Mouse (Mus musculus): ENCODE results near the gene Barhl1. TPM values are rescaled to one million over a fixed set of nuclear protein-coding genes. Genes with fewer than 3 reads are reported as not detected.

Gene Barhl1
- total RNA-seq (2021) = not detected
- long read RNA-seq, experiment 1 = 0 reads
- long read RNA-seq, experiment 2 = 0 reads

DNA sequence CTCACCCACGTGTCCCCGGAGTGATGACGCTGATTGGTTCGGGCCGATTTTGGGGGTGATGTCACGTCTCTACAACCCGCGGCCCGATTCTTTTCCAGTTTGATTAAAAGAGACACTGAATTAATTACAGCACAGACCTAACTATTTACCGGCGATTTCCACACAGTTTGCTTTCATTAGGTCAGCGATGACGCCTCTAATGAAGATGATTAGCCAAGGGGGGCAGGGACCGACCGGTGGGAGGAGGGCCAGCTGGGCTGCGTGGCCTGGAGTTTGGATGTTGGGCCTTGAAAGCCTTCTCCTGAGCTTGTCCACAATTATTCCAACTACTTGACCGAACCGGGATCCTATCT, at the start of gene Barhl1:
TSS of gene Barhl1 (minus strand) at position 156 of the 353 bp plus-strand sequence.
- DNase-seq = no peak

DNA sequence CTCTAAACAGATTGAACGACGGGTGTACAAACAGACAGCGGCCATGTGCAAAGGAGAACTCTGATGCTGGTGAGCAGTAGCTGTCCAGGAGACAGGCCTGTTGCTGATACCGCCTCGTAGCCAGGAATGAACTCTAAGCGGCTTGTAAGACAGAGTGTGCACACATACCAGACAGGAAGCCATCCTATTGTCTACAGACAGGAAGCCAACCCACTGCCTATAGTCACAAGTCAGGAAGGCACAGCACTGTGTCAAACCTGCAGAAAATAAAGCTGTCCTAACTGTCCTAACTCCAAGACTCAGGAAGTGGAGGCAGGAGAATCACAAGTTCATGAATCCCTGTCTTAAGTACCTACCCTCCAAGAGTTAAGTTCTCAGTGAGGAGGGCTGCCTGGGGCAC, 47.1 kb upstream of the Barhl1 start:
- DNase-seq = no peak

DNA sequence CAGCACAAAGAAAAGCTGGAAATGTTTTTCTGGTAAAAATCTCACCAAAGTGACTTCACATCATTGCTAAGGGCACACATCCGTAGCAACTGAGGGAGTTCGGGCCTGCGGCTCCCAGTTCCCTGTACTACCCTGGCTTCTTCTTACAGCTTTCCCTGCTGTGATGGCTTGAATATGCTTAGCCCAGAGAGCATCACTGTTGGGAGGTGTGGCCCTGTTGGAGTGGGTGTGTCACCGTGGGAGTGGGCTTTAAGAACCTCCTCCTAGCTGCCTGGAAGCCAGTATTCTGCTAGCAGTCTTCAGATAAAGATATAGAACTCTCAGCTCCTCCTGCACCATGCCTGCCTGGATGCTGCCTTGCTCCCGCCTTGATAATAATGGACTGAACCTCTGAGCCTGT, 45.2 kb upstream of the Barhl1 start:
- DNase-seq = no peak

DNA sequence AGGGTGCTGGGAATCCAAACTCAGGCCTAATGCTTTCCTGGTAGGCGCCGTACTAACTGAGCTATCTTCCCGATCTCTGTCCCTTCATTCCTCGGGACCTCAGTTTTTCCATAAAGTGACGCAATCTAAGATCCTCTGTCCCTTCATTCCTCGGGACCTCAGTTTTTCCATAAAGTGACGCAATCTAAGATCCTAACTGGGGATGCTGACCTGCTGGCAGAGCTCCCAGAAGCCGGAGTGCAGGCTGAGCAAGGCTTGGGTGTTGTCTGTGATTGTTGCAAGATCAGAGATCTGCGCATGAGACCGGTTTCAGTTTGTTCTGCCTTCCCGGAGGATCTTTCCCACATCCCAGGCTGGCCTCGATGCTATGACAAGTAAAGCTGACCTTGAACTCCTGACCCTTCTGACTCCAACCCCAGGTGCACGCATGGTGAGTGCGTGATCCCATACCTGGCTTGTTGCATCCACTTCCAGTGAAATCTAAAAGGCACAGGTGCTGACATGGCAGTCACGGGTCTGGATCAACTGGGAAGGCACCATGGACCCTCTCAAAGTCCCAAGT, 44.6 kb upstream of the Barhl1 start:
- no peak for DNase-seq

DNA sequence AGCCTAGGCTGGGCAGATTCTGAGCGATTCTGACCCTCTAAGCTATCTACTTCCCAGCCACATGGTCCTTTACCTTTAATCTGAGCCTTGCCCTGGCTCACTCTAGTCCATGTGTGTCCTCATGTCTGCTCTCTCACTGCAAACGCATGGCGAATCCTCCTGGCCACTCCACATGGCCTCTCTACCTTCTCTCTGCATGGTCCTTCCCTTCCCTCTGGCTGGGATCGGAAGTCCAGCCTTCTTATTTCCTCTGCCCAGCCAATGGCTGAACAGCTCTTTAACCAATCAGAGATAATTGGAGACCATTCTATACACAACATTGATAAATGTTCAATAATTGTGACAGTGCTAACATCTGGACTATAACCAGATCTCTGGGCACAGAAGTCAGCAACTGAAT, 40.4 kb upstream of the Barhl1 start:
- DNase-seq = no peak

DNA sequence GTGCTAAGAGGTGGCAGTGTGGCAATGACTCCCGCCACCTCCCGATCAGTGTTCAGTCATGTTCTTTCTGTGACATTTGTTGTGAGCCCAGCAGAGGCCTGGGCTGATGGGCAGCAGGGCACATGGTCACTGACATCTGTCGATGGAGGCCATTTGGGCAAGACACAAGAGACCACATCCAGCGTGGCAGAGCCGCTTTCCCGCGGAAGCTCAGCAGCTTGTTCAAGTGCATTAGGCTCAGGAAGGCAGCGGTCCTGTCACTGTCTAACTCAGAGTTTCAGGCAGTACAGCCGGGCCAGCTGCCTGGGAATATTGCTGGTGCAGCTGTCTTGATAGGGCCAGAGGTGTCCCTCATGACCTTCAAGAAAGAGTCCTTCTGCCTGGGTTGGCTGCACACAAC, 38.1 kb upstream of the Barhl1 start:
- DNase-seq = no peak

DNA sequence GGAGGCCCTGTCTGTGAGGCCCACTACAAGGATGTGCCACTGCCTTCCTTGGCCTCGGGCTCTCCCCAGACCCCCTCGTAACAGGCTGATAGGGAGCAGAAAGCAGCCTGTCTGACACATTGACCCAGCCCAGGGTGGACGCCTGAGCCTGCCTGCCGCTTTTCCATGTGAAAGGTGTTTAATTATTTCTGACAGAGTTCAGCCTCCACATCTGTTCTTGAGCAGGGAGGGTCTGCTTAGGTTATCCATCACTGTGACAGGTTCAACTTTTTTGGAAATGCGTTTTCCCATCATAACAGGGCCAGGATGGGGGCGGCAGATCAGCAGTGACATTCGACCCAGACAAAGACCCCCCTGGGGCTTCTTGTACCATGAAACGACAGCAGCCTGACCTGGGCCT, 36.5 kb upstream of the Barhl1 start:
- DNase-seq = no peak

DNA sequence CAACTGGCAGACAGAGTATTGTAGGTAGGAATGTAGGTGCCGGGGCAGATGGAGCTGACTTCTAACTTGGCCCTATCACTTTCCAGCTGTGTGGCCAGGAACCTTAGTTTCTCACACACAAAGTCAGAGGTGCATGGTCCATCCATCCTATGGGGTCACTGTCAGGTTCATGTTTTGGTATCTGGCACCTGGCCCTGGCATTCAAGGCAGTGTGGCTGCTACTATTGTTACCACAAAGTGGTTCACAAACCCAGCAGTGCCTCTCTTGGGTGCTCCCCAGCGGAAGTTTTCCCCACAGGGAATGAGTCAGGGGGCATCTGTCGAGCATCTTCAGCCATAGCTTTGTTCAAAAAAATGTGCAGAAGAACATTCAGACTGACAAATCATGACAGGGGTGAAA, 29.8 kb upstream of the Barhl1 start:
- no peak for DNase-seq

DNA sequence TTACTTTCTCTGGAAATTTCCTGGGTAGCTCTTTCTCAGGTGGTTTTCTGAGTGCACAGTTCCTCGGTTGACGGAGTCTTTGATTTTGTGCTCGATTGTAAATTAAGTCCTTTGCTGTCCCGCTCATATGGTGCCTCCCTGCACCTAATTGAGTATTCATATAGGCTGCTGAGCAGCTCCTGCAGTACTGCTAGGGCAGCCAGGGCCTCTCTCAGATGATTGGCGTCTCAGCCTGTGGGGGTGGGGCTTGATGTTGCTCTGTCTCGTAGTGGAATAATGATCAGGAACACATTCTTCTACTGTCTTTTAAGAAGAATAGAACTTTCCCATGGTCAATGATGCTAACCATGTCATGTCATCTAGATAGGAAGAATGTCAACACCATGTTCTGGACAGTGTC, 28.9 kb upstream of the Barhl1 start:
- DNase-seq = no peak

DNA sequence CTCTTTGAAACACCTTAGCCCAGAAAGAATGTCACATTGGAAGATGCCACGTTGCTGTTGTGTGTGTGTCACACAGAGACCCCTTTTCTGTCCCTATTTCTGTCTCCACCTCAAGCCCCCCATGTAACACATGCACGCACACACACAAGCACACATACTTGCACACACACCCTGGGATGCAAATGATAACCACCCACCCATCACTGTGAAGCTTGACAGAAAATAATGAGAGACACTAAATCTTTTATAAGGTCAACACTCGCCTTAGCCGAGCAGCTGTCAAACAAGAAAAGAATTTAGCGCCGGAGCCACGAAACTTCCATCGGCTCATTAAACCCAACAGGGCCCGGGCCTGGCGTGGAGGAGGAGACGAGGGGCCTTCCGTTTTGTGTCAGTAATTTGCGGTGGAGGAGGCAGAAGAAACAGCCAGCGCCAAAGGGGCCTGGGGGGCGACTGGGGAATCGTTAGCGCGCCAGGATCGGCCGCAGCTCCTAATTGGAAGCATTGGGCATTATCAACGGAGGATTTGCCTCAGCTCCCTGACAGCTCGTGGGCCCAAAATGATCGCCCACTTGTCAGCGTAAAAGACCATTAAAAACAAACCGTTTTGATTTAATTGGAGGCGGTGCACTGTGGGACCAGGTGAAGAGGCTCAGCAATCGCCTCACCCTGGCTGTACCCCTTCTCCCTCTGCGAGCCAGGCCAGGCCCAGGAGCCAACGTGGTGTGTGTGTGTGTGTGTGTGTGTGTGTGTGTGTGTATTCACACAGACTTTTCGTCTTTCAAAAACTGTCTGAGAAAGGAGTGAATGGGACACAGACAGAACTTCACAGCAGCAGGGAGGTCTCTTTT, 27.4 kb upstream of the Barhl1 start:
- no peak for DNase-seq

DNA sequence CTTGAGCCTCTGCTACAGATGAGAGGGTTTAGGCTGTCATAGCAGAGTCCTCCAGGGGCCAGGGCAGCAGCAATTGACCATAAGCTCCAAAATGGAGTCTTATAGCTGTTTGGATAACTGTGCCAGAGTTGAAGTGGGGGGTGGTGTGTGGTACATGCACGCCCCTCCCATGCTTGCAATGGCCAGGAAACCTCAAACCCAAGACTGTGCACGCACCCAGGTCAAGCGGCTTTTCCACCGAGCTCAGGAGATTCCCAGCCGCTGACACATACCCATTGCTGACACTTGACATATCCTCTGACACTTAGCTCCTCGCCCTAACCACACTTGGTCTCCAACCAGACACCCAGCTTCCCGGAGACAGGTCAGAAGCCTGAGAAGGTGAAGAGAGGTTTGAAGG, 22.5 kb upstream of the Barhl1 start:
- DNase-seq = no peak

DNA sequence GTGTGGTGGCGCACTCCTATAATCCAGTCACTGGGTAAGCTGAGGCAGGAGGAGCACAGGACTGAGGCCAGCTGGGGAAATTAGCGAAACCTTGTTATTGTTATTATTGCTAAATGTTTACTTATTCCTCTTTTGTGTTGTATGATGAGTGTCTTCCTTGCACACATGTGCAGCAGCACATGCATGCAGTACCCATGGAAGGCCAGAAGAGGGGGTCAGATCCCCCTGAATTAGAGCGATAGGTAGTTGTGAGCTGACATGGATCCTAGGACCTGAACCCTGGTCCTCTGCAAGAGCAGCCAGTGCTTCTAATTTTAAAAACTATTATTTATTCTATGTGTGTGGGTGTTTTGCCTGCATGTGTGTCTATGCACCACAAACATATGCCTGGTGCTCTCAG, 14.1 kb upstream of the Barhl1 start:
- no peak for DNase-seq

DNA sequence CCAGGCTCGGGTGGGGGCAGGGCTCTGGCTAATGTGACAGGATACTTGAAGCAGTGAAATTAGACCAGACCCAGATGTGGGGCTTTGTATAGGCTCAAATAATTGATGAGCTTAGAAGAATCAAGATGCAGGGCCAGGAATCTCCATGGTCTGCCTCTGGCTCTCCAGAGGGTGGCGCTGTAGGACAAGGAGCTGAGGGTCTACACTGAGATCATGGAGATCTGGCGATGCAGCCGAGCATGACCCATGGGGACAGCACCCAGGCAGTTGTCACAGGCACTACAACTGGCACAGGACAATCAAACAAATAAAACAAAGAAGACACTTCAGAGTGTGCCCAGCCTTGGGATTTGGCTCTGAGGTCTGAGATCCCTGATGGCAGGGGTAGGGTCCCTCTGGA, 7.4 kb upstream of the Barhl1 start:
- DNase-seq = peak; percentile 87

DNA sequence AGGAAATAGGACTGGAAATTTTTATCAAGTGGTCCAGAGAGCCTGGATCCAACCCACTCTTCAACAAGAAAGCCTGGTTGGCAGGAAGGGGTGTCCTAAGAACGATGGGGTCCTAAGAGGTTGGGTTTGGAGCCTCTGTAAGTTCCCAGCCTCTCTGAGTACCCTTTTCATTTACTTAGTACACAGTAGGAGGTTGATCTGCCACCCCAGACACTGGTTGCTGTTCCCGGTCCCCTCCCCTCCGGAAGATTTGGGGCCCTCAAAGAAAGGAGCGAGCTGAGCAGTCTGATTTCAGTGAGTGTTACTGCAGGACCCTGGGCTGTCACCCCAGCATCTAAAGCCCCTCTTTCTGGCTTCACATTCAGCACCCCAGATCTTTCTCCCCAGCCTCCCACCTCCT, 2.5 kb upstream of the Barhl1 start:
- no peak for DNase-seq

DNA sequence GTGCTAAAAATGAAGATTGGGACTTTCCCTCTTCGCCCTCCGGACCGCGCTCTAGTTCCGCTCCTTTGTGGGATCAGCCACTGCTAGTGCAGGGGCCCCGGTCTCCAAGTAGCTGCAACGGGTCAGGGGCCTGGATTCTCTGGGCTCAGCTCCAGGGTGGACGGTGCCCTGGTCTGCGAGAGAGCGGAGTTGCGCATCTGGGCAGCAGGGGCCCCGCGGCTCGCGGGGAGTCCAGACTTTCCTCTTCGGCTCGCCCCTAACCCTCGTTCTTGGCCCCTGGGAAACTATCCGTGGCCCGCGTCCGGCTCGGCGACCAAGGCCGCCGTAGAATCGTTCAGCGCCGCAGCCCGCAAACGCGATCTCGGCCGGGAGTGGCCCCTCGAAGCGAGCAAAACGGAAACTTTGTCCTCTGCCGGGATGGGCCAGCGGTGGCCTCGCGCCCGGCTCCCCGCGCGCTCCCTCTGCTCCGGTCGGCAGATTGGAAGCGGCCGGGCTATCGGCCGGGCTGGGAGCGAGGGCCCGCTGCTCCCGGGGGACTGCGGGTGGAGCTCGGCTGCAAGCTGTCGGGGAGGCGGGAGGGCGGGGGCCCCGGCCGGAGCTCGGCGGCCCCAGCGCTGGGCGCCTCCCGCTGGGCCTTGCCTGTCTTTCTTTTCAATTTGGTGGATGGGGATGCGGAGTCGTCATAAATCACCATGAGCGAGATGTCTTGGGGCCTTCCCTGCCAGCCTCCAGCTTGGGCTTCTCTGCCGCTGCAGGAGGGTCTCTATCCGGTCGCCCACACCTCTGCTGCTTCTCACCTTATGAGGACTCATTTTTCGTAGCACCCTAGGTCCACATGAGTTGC, 1.3 kb upstream of the Barhl1 start:
- peak; percentile 23 for DNase-seq

DNA sequence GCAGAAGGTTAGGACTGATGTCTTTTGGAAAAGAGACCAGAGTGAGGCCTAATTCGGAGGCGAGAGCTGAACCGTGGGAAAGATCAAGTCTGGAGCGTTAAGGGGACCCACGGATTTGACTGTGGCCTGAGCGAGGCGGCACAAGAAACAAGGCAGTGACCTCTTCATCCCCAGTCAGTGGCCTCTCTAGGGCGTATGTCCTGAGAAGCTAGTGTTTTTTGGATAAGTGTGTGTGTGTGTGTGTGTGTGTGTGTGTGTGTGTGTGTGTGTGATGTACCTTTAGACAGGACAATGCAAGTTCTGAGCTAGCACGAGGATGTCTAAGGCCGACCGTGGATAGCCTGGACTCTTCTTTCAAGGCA, 669 bp upstream of the Barhl1 start:
- DNase-seq = no peak

DNA sequence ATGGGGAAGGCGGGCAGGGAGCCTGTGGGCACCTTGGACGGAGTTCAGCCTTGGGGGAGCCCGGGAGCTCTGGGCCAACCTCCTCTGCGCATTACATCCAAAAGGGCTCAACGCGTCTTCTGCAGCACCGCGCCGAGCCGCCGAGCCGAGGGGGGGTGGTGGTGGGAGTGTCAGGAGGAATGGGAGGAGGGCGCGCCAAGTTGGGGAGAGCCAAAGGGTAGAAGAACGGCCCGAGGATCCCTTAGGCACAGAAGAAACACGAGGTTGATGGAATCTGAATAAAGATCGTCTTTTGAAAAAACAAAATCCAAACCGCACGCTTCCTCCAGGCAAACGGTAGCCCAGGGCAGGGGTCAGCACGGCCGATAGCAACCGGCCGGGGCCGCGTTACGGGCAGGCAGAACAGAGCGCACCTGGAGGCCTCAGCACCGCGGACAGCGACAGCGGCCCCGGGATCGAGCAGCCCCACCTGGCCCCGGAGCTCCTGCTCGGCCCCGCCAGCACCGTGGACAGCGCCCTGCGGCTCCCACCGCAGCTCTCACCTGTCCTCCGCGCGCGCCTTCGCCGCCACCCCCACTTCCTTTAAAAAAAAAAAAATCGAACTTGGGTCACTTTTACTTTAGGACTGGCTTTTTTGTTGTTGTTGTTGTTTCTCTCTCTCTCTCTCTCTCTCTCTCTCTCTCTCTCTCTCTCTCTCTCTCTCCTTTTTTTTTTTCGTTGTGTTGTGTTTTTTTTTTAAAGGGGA, 528 bp downstream of the Barhl1 start:
- peak; percentile 40 for DNase-seq

DNA sequence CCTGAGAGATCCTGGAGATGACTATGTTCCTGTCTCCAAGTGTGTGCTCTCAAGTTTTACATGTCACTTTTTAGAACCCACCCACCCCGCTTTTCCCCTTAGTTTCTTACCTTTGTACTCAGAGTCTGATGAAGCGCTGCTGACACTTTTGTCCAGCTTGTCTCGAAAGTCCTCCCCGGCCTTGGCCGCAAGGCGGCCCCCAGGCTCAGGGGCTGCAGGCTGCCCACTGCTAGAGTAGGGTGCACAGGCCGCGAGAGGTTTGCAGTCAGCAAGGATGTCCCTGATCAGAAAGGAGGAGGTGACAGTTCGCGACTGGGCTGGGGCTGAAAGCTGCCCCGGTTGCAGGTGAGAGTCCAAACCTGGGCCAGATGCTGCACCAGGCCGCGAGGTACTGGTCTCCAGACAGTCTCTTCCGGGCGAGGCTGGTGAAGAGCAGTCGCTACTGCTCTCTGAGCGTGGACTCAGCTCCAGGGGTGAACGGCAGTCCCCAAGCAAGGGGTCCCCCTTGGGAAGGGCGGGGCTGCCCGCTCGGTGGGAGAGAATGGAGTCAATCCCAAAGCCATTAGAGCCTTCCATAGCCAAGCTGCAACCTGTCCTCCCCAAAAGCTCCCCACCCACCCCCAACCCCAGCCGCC, 1.2 kb downstream of the Barhl1 start:
- peak; percentile 12 for DNase-seq

DNA sequence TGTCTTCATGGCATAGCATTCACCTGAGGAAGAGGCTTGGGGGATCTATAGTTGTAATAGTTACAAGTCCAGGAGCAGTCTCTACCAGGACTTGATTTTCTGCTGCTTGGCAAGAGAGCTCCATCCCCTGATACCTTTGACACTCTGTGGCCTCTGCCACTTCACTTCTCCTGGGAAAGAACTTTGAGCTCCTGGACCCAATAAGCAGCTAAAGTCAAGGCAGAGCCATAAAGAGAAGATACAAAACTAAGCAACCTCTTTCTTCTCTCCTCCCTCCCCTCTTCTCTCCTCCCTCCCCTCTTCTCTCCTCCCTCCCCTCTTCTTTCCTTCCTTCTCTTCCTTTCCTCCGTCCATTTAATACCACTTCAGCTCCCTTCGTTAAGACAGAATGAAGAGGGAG, 2.3 kb downstream of the Barhl1 start:
- no peak for DNase-seq

DNA sequence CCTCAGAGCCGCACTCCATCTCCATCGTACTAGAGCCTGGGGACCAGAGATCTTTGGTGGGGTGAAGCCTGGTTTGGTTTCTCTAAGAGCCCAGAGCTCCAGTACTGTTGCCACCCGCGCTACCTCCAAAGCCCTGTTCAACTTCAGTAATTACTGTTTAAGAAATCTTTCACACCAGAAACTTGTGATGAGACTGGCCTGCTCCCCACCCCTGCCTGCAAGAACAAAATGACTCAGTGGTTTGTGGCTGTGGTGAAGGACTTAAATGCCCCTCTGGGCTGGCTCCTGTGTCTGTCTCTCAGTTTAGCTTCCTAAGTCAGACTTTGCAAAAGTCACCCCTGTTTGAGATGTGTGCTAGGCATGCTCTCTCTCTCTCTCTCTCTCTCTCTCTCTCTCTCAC, 3.5 kb downstream of the Barhl1 start:
- no peak for DNase-seq

DNA sequence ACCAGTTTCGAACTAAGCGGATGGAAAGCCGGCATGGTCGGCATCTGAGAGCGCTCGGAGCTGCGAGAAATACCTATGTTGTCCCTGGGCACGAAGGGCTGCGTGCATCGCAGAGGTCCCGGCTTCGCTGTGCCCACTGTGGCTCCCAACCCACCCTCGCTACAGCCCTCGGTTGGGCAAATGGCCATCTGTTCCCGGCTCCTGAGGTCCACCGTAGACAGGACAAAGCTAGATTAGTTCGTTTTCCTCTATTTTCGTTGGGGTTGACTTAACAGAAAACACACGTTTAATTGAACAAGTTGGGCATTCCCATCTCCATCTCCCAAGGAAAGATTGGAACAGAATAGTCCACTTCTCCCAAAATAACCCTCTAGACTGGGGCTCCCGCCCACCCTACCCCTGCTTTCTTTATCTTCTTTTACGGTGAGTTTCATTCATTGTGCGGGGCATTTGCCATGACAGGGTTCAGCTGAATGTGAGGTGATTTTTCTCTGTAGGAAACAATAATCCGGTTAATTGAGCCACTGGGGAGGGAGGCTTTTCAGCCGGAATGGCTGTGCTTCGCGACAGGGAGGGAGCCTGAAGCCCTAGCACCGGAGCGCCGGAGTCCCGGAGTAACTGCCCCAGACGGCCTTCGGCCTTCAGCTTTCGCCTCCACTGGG, 4.3 kb downstream of the Barhl1 start:
- DNase-seq = peak; percentile 15

Measured in gastrocnemius, postnatal 10 days (tissue).